Mouse (Mus musculus): ENCODE results near the gene Hs3st4.

DNA sequence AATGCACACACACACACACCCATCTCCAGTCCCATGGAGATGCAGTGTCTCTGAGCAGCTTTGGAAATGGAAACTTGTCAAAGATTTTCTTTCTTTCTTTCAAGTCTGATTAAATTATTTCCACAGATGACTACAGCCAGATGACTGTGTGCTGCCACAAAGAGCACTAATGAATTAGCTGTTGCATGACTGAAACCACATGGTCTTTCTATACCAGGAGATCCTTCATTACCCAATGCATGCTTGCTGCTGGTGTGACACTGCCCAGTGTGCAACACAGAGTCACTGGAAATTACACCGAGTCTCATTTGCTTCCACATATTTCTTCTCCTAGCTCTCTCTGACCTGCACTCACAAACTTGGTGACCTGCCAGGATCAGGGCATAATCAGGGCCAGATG is 353.0 kb downstream of the Hs3st4 start:
- no peak for TF ChIP-seq MAFK (IDR thresholded peaks at IDR 0.05; ENCODE audit: insufficient read depth, low read depth, low read length)
- no peak for TF ChIP-seq HCFC1 (IDR thresholded peaks at IDR 0.05; ENCODE audit: borderline replicate concordance, insufficient read depth, low read length)
- no peak for TF ChIP-seq ZNF384 (IDR thresholded peaks at IDR 0.05; ENCODE audit: low read depth, low read length)
